Mouse (Mus musculus) embryo, embryonic 11 days (tissue): ENCODE measurements at regions not wholly inside any gene's neighbourhood (a gene's known extent, or its start where the extent isn't known, plus 50 kb on each side); places are given as distances from the start of the nearest gene placed in this dataset.

Source experiments
- DNase-seq: peaks from one replicate; pipeline ENCODE4 v3.0.0-alpha.2; 2015

DNA sequence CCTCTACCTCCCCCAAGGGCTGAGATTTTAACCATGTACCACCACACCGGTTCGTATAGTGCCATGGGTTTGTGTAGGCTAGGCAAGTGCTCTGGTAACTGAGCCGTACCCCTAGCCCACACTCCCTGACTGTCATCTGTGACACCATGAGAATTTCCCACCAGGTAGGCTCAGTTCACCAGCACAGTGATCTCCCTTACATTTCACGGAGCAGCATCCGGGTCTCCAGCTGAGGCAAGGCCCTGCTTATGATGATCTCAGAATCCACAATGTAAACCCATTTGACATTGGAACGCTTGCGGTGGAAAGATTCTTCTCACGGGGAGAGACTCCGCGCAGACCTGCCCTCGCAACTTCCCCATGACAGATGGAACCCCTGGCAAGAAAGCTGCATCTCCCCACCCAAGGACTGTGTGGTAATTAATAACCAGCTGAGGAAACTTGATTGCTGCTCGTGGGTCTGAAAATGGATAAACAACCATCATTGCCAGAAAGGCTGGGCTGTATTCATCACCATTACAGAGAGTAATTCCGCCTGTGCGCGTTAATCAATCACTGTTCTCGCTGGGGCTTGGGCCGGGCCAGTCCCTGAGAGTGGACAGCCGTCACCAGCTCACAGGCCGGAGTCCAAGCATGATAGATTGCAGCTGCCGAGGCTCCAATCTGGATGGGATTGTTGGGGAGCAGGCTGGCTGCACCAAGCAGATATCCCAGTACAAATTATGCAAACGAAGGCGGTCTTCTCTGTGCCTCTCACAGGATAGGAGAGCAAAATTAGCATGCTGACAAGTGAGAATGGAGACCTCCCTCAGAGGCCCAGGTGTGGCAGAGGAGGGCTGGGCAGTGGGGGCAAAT lies 492.3 kb downstream of the Fam19a5 start:
- peak; percentile 54 for DNase-seq

DNA sequence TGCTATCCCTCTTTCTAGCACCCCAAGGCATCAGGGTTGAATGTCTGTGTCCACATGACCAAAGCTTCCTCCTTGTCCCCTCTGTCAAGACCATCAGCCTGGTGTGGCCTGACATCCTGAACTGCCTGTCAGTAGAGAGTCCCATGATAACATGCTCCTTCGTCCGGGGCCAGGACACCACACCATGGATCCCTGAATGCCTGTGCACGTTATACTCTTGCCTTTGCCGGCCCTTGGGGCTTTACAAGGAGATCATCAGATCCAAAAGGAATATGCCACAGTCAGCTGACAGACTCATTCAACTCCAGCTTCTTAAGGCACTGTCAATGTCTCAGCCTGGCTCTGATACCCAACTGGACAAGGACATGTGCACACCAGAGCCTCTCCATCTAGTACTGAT lies 493.5 kb downstream of the Fam19a5 start:
- no peak for DNase-seq

DNA sequence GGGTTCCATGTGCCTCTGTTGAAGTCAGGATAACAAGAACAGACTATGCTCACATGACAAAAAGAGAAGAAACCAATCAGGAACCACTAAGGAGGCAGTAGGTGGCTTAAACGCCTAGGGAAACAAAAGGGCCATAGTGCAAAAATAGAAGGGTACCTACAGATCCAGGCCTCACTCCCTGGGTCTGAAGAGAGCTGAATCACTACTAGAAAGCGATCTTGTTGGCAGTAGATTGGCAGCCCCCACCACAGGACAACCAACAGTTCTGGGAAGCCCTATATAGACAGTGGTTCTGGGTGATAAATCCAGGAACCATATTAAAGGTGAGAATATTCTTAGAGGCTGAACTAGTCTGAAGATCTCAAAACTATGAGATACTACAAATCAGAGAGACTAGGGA lies 498.7 kb downstream of the Fam19a5 start:
- DNase-seq, result no peak

DNA sequence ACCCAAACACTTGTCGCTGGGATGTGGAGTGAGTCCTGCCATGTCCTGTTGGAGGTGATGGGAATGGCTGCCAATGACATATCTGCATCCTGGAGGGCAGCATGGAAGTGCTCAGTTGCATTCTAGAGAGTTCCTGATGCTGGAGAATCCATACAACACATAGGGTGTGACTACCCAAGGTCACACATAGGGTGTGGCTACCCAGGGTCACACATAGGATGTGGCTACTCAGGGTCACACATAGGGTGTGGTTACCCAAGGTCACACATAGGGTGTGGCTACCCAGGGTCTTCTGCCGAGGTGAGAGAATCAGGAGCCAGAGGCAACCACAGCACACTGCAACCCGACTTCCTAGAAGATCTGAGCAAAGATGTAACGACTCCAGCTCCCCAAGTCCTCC lies 514.0 kb downstream of the Fam19a5 start:
- DNase-seq, result no peak

DNA sequence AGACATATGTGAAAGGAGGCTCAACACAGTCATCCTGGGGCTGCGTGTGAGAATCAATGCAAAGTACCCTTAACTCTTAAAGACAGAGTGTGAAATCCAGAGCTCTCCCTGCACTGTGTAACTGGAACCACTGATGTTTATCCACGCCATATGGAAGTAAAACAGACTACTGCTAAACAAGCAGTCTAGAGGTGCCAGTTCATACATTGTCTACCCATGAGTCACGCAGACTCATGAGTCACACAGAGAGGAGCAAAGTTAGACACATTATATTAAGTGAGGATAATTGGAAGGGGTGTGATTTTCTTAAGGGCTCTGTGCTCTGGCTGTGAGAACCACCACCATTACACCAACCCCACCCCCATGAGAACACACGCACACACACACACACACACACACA lies 516.8 kb downstream of the Fam19a5 start:
- no peak for DNase-seq

DNA sequence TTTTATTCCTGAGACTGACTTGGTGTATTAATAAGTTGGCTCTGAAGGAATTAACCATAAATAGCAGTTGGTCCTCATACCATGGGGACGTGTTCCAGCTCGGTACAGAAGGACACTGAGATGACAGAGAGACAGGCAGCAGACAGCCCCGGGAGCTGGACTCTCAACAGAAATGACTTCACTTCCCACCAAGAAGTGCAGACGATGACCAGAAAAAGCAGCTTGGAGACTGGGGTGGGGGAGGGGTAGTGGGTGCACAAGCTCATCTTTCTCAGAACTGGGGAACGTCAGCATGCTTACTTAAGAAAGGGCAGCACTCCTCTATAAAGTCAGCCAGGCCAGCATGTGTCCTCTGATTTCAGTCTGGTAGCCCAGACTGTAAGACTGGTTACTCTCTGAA lies 518.9 kb downstream of the Fam19a5 start:
- no peak for DNase-seq

DNA sequence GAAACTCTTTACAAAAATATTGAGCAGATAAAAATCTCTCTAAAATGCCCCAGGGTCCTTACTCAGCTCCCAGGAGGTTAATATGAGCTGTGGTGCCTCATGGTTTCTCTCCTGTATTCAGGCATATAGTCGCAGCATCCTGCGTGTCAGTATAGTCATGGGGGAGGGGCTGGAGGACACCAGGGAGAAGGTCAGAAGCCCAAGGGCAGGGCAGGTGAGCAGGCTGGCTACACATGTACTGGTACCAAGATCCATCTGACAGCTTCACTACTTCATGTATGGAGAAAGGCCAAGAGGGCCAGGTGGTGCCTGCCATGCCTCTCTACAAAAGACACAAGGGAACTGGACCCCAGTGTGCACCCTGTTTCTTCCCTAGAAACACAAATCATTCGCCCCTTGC lies 524.4 kb downstream of the Fam19a5 start:
- no peak for DNase-seq

DNA sequence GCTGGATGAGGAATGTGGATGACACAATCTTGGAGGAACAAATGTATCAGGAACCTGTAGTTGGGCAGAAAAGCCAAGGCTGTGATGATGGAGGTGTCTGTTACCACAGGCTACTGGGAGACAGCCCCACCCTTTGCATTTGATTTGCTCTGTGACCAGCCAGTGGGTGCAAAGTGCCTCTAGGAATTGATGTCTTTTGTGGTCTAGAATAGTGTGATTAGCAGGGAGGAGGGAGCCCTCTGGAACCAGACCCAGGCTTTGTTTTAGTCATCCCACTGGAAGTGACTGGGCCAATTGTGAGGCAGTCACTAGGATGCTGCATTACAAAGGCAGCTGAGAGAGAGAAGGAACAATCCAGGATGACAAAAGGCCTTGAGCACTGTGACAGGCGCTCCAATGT lies 527.4 kb upstream of the Zdhhc25 start:
- no peak for DNase-seq

DNA sequence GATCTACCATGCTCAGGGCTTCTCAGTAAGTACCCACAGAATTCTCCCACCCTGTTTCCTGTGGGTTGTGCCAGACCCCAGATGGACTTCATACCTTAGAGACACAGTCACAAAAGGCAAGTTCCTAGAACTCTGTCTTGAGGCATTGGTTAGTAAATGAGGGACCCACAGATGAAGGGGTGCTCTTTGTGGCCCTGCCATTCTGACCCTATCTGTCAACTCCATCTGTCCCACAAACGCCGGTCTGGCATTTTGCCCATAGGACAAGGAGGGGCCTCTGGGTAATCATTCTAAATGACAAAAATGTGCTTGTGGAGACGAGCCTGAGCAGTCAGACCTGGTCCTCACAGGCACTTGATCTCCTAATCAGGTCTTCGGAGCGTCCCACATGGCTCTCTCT lies 516.2 kb upstream of the Zdhhc25 start:
- DNase-seq, result no peak

DNA sequence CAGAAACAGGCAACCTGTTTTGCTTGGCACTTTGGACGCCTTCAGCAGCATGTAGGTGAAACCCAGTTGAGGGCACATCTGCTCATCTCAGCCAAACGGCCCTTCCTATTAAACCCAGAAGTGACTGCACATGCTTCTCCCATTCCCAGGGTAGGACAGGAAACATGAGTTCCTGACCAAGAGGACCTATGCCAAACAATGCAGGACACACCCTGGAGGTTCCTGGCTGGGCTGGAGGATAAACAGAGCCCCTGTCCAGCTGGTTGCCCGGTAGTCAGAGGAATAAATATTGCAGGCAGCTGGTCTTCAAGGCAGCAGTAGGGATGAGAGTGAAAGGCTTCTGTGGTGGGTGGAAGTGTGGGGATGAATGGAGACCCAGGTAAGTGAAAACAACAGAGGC lies 514.5 kb upstream of the Zdhhc25 start:
- DNase-seq, result no peak

DNA sequence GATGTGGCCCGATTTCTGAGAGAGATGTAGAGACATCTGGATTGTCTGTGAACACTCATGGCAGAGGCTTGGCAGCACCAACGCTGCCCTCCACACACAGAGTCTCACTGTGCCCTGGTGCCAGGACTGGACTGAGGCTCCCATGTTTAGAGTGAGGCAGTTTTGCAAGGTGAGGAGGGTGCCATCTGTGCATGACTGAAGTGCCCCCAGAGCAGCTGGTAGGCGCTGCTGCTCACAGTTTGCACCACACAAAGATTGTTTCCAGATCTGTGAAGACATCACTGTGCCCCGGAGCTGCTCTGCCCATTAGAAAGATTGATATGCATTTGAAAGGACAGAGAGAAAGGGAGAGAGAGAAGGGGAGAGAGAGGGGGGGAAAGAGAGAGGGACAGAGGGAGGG lies 510.6 kb upstream of the Zdhhc25 start:
- no peak for DNase-seq

DNA sequence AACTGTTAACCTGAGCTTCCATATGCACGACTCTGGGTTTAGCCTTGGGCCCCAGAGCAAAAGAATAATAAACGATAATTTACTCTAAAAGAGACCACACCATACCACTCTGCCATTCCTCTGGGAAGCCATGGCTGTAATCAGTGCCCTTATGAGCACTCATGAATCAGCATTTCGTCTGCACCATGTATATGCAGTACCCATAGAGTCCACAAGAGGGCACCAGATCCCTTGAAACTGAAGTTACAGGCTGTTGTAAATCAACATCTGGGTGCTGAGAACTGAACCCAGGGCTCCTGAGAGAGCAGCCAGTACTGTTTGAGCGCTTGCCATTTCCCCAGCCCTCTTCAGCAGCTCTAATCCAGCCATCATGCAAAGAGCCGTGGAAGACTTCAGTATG lies 508.7 kb upstream of the Zdhhc25 start:
- no peak for DNase-seq

DNA sequence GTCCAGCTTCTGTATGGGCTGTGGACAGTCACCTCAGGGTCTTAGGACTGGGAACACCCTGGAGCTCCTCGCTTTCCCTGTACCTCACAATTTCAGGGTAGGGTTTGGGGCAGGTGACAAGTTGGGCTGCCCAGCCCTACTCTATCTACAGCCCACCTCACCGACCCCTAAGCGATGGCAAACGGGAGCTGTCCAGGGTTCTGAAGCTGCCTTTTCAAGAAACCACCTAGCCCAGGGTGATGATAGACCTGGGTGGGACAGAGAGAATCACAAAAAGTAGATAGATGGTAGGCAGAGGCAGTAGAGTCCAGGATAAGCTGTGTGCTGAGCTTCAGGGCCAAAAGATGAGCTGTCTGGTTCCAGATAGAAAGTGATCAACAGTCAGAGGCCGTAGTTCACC lies 479.7 kb upstream of the Zdhhc25 start:
- DNase-seq, result peak; percentile 56

DNA sequence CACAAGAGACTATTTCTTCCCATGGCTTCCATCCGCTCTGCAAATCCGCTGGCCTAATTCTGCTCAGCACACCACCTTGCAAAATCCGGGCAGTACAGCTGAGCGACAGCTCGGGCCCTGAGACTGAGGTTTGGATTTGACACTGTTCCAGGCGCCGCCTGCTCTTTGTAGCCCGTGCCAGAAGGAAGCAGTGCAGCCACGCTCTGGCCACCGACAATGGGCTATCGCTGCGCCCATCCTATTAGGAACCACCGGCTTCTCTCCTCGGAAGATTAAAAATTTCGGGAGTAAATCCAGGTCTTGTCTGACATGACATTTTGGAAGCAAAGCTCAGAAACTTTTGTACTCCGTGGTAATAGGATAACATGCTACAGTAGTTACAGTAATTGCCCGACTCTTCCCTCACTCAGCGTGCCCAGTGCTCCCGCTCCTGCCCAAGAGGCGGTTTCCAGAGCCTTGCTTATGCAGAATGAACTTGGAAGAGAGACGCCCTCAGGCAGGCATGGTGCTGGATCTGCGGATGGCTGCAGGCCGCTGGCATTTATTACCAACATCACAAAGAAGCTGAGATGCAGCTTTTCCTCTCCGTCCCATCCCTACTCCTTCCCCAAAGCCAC lies 476.1 kb upstream of the Zdhhc25 start:
- no peak for DNase-seq

DNA sequence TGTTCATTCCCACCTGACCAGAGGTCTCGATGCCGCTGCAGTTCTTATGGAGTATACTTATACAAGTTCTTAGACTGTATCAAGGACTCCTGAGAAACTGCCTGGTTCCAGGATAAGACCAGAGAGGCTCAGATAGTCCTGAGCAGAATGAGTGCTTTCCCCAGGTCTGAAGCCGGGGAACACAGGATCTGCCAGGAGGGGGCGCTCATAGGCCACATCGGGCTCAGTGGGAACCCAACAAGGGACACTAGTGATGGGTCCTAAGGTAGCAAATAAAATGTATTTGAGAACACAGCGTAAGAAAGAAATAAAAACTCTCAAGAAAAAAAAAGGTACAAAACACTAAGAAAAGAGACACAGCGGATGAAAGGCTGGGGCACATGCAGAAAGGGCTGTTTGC lies 454.0 kb upstream of the Zdhhc25 start:
- peak; percentile 69 for DNase-seq

DNA sequence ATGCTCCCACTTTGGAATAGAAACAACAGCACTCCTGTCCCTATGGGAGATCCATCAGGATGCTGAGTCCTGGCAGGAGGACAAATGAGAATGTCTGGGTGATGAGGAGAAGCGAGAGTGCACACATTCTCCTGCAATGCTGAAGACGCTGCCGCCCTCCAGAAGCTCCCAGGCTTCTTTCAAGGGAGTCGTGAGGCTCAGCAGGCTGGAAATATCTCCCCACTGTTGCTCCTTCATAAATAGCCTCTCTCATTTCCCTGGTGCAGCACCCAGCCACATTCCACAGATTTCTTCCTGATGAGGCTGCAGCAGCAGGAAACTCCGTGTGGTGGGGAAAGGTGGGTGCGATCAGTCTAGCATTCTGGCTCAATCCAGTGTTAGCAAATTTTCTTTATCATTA lies 448.9 kb upstream of the Zdhhc25 start:
- DNase-seq, result no peak

DNA sequence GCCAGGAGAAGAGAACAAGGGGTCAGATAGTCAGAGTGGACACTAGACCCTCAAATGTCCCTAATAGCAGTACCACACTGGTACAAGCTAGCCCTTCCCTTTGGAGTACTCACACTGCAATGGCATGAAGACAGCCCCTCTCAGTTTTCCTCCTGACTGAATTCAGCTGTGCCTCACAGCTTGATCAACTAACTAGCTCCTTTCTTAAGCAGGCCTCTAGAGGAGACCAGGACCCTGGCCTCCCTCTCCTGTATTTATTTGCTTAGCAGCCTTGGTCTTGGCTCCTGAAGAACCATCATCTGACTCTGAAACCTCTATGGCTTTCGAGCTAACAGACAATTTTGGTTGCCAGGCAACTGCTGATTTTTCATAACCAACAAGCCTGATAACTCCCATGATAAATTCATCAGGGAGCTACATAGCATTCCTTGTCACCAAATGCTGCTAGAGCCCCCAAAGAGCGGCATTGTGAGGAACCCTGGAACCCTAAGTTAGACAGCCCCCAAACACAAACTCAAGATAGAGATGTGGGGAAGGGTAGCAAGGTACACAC lies 440.4 kb upstream of the Zdhhc25 start:
- no peak for DNase-seq

DNA sequence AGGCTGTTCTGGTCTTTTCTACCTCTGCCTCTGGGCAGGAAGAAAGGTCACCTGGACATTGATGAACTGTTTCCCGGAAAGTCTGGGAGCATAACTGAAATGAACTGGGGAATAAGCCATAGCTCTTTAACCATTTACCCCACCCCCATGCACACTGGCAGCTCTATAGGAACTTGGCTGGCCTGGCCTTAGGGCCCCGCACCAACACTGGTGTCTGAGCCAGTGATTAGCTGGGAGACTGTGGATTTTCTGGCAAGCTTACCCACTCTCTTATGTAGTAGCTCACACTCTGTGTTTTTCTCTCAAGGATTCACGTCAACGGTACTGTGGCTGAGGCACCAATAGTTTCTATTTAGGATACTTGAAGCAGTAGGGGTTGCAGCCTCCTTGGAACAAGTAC lies 439.8 kb upstream of the Zdhhc25 start:
- no peak for DNase-seq

DNA sequence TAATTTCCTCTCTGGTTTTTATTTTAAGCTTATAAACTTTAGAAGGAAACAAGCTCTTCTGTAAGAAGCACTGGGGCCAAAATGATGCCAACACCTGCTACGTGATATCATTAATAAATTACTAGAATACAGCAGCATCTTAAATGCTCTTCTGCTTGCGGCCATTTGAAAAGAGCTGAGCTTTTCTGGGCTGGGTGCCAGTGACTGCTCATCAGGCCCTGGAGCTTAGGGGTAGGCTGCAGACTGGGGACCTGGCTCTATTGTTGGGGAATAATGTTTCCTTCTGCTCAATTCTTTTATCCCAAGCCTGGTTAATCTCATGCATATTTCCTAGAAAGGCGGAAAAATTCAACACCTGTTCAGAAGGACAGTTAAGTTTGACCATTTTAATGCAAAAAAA lies 436.7 kb upstream of the Zdhhc25 start:
- DNase-seq, result no peak

DNA sequence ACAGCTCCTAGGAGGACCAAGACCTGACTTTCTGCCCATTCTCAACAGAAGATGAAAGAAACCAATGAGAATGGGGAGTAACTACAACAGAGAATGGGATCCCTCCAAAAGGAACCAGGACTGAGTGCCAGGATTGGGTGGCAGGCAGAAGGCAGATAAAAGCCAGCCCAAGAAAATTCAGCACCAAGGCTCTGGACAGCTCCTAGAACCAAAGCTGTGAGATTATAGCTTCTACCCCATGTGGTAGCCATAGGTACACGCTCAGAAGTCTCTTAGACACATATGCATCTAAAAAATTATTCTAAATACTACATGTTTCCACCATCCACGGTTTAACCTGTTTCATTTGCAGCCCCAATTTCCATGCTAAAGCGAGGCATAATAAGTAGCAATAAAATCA lies 425.8 kb upstream of the Zdhhc25 start:
- DNase-seq, result peak; percentile 79

DNA sequence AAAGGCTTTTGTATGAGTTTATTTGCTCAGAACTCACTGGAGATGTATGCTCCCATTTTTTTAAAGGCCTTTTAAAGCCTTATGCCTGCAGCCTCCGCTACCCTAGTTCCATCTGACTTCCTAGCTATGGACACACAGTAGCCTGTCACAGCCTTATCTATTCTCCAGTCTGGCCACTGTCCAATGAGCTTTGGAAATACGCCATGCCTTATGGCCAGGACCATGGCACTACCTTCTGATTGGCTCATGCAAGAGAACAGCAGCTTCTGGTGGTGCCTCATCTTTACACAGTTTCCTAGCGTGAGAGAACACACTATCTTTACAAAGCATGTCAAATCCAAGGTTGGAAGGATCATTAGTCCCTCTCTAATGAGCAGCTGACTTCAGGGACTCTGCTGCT lies 424.1 kb upstream of the Zdhhc25 start:
- DNase-seq, result no peak

DNA sequence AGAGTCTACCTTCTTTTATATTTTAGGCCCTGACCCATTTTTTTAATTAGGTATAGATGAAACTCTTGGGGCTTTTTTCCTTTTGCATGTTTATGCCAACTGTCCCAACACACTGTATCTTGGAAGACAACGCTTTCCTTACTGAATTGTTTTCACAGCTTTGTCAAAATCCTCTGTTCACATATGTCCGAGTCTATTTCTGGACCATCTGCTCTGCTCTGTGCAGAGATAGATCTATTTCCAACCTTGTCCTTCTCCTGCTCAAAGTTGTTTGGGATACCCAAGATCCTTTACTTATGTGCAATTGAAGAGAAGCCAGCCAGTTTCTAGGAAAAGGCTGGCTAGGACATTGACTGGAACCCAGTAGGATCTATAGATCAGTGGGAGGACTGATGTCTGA lies 403.6 kb upstream of the Zdhhc25 start:
- DNase-seq, result no peak

DNA sequence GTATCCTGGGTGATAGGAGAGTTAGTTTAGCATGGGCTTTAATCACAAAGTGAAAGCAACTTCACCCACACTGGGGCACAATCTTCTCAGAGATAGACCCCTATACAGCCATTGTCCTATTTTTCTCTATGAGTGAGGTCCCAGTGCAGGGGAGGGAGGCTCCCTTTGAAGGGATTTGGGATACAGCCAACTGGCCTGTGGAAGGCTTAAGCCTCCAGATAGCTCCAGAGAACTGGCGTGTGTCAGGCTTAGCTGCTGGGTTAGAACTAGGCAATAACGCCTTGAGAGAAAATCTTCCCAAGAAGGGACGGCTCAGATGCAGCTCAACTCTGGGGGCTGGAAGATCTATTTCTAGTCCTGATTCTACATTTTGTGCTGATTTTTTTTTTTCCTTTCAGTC lies 397.4 kb upstream of the Zdhhc25 start:
- DNase-seq, result no peak

DNA sequence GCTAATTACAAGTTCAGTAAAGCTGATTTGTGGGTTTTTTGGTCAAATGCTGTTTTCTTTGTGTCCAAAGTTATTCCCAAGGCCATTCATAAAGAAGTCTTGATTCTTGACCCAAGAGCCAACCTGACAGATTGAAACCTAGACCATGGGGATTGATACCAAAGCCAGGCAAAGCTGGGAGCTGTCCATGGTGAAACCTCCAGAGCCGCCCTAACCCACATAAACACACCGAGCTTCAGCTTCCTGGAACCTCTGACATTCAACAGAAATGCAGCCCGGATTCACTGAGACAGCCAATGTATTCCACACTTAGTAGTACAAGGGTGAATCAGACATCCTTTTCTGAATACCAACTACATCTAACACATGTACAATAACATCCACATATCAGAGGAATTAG lies 386.7 kb upstream of the Zdhhc25 start:
- peak; percentile 54 for DNase-seq

DNA sequence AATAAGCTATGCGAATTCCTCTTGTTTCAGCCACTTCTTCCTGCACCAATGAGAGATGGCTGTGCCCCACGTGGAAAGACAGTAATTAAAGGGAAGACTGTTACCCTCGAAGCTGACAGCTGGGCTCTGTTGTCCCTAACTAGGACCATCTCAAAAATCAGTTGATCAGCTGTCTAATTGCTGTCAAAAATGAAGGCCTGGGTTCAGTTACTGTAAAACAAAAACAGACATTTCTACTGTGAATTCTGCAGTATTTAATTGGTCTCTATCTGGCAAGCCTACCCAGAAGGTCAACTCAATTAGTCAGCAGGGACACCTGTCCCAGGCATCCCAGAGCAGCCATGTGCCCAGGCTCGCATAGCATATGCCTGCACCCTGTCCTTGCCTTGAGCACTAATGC lies 385.8 kb upstream of the Zdhhc25 start:
- no peak for DNase-seq
